Mouse (Mus musculus) heart, embryonic 11.5 days (tissue): ENCODE data around the gene Ubn2. TPM values are rescaled to one million over a fixed set of nuclear protein-coding genes. Genes with fewer than 3 reads are reported as not detected.
"Not testable (repeated sequence)": the region's sequence is repeated elsewhere in the genome, so short reads cannot be mapped to it uniquely, and the experiment has no call there.

Experiments
- ATAC-seq: fragments of 200-750 bp; cut with Nextera tagmentation; replicated peaks from 2 replicates; pipeline ENCODE4 v1.8.0; 2017; ENCODE audit warnings: moderate library complexity; ENCODE audit not compliant: insufficient number of reproducible peaks, low FRiP score, low TSS enrichment
- H3K27ac ChIP-seq: fragments of 300-500 bp; sonication (generic); 2 replicates; pipeline ENCODE4 v1.5.1; 2014; ENCODE audit warnings: mild to moderate bottlenecking, low read depth, low read length
- H3K27me3 ChIP-seq: fragments of 300-500 bp; sonication (generic); 2 replicates; pipeline ENCODE4 v1.6.1; 2014; ENCODE audit warnings: mild to moderate bottlenecking, low read length, mixed read lengths; ENCODE audit not compliant: control insufficient read depth, insufficient read depth
- H3K36me3 ChIP-seq: fragments of 300-500 bp; sonication (generic); 2 replicates; pipeline ENCODE4 v1.6.1; 2014; ENCODE audit warnings: mild to moderate bottlenecking, low read length, moderate library complexity, mixed read lengths; ENCODE audit not compliant: control insufficient read depth, insufficient read depth
- H3K4me1 ChIP-seq: fragments of 300-500 bp; sonication (generic); 2 replicates; pipeline ENCODE4 v1.6.1; 2014; ENCODE audit warnings: low read length; ENCODE audit not compliant: control insufficient read depth, insufficient read depth
- H3K4me2 ChIP-seq: fragments of 300-500 bp; sonication (generic); 2 replicates; pipeline ENCODE4 v1.6.1; 2014; ENCODE audit warnings: mild to moderate bottlenecking, moderate library complexity
- H3K4me3 ChIP-seq: fragments of 300-500 bp; sonication (generic); 2 replicates; pipeline ENCODE4 v1.5.1; 2014; ENCODE audit warnings: low read depth, low read length
- H3K9ac ChIP-seq: fragments of 300-500 bp; sonication (generic); 2 replicates; pipeline ENCODE4 v1.6.1; 2014; ENCODE audit warnings: mild to moderate bottlenecking, low read depth, low read length, moderate library complexity
- H3K9me3 ChIP-seq: fragments of 300-500 bp; sonication (generic); replicated peaks from 2 replicates; pipeline ENCODE4 v1.6.1; 2016; ENCODE audit warnings: low read length; ENCODE audit not compliant: control insufficient read depth
- WGBS: fragments of 180-500 bp; shearing (Covaris S2); extraction: QIAGEN DNeasy Blood & Tissue Kit; methylation state at CpG from one replicate; pipeline ENCODE4 v1.1.7; 2014; ENCODE audit not compliant: insufficient replicate concordance; 5-methylcytosine and 5-hydroxymethylcytosine counted together
- polyA plus RNA-seq: library from polyadenylated mRNA; unstranded; fragments of >200 nt; fragmentation: Nextera tagmentation; extraction: Ambion mirVana; gene quantifications from 2 replicates; pipeline ENCODE4 v1.2.1, GENCODE M21; 2014

The Ubn2 gene
- polyA plus RNA-seq, 1 experiment from 2014 or later, result 15.1 TPM

- H3K27me3 ChIP-seq, H3K27ac ChIP-seq, H3K4me3 ChIP-seq, H3K36me3 ChIP-seq, H3K9me3 ChIP-seq, H3K9ac ChIP-seq, H3K4me2 ChIP-seq, ATAC-seq, H3K4me1 ChIP-seq: not testable (repeated sequence)
- 87% methylated on average over 2 of the region's 2 CpGs for WGBS
These were observed 113.3 kb downstream of the Ubn2 start for GRCm38 (mm10) chr6:38547005-38547404.

- Histone ChIP-seq H3K27me3 (no peaks in the 10 kb centered on the region), H3K27ac (peak overlapping the region; percentile 54), H3K4me3 (no peak overlapping the region), H3K4me1 (peaks cover 5% of the 10 kb centered on the region), H3K9ac (no peak overlapping the region), H3K9me3 (no peaks in the 10 kb centered on the region), H3K36me3 (no peaks in the 10 kb centered on the region), H3K4me2 (no peak overlapping the region)
- ATAC-seq, result no peak
- 65% methylated on average over 1 of the region's 1 CpGs for WGBS
These were observed 114.0 kb downstream of the Ubn2 start for GRCm38 (mm10) chr6:38547707-38548106.

- H3K9ac ChIP-seq, H3K36me3 ChIP-seq, H3K9me3 ChIP-seq, ATAC-seq, H3K27ac ChIP-seq, H3K4me2 ChIP-seq, H3K4me1 ChIP-seq, H3K27me3 ChIP-seq, H3K4me3 ChIP-seq: not testable (repeated sequence)
- WGBS, result 91% methylated on average over 7 of the region's 7 CpGs
These were observed 114.8 kb downstream of the Ubn2 start for GRCm38 (mm10) chr6:38548595-38548994.

GRCm38 (mm10) chr6:38549840-38550239 lies 116.1 kb downstream of the Ubn2 start:
- 78% methylated on average over 6 of the region's 6 CpGs for WGBS
- H3K4me2 ChIP-seq, result peak overlapping the region; percentile 72
- not testable (repeated sequence) for H3K27me3 ChIP-seq, H3K4me1 ChIP-seq, H3K9me3 ChIP-seq, H3K36me3 ChIP-seq, ATAC-seq
- H3K9ac ChIP-seq, result peak overlapping the region; percentile 97
- H3K27ac ChIP-seq, result peak overlapping the region; percentile 100
- peak overlapping the region; percentile 72; the same call in 1 of the 2 replicates for H3K4me3 ChIP-seq

- peak overlapping the region; percentile 97 for H3K9ac ChIP-seq
These were observed 116.7 kb downstream of the Ubn2 start for GRCm38 (mm10) chr6:38550250-38551061.

GRCm38 (mm10) chr6:38551062-38551988 lies 117.6 kb downstream of the Ubn2 start, which contains the start of gene Luc7l2:
Gene Luc7l2 (plus strand): TSS chr6:38551334.
- H3K27ac ChIP-seq, result peak within 1 kb of the TSS; percentile 100
- H3K36me3 ChIP-seq, result no peaks in the 10 kb centered on the region
- H3K9me3 ChIP-seq, result no peaks in the 10 kb centered on the region
- under 1% methylated on average over 71 of the region's 98 CpGs for WGBS
- ATAC-seq, result peak; percentile 93
- H3K4me3 ChIP-seq, result peak within 1 kb of the TSS; percentile 72
- H3K4me2 ChIP-seq, result peak within 1 kb of the TSS; percentile 72
- H3K27me3 ChIP-seq, result no peaks in the 10 kb centered on the region
- peak within 1 kb of the TSS; percentile 97 for H3K9ac ChIP-seq
- H3K4me1 ChIP-seq, result peaks cover 11% of the 10 kb centered on the region

More at GRCm38 (mm10) chr6:38550250-38551061, 116.7 kb downstream of the Ubn2 start:
- H3K27ac ChIP-seq, result peak overlapping the region; percentile 100
- no peaks in the 10 kb centered on the region for H3K9me3 ChIP-seq
- peak overlapping the region; percentile 72 for H3K4me2 ChIP-seq
- H3K4me3 ChIP-seq, result peak overlapping the region; percentile 72
- H3K27me3 ChIP-seq, result no peaks in the 10 kb centered on the region
- no peaks in the 10 kb centered on the region for H3K36me3 ChIP-seq
- peaks cover 8% of the 10 kb centered on the region for H3K4me1 ChIP-seq
- peak; percentile 64 for ATAC-seq
- 8% methylated on average over 28 of the region's 28 CpGs for WGBS

GRCm38 (mm10) chr6:38551989-38552635 lies 118.4 kb downstream of the Ubn2 start:
- Histone ChIP-seq H3K4me2 (peak overlapping the region; percentile 60), H3K4me1 (peaks cover 11% of the 10 kb centered on the region), H3K9me3 (no peaks in the 10 kb centered on the region), H3K9ac (peak overlapping the region; percentile 97), H3K4me3 (peak overlapping the region; percentile 72), H3K36me3 (no peaks in the 10 kb centered on the region), H3K27ac (peak overlapping the region; percentile 100), H3K27me3 (no peaks in the 10 kb centered on the region)
- ATAC-seq, result peak; percentile 90
- WGBS, result under 1% methylated on average over 32 of the region's 32 CpGs

- Histone ChIP-seq H3K4me1 (peaks cover 8% of the 10 kb centered on the region), H3K9me3 (no peaks in the 10 kb centered on the region), H3K27ac (no peak overlapping the region), H3K27me3 (no peaks in the 10 kb centered on the region), H3K9ac (no peak overlapping the region), H3K4me2 (peak overlapping the region; percentile 60), H3K36me3 (no peaks in the 10 kb centered on the region), H3K4me3 (peak overlapping the region; percentile 72)
- no peak for ATAC-seq
- WGBS, result 19% methylated on average over 5 of the region's 5 CpGs
These were observed 118.9 kb downstream of the Ubn2 start for GRCm38 (mm10) chr6:38552636-38553000.
